Mouse (Mus musculus) ES-E14 (cell line): ENCODE measurements at regions not wholly inside any gene's neighbourhood (a gene's known extent, or its start where the extent isn't known, plus 50 kb on each side); places are given as distances from the start of the nearest gene placed in this dataset.

Source experiments
- CHD2 ChIP-seq: IDR thresholded peaks from 2 replicates; pipeline ENCODE4 v1.6.1; 2014; ENCODE audit warnings: mild to moderate bottlenecking, low read depth, low read length, inconsistent platforms
- HCFC1 ChIP-seq: IDR thresholded peaks from 2 replicates; pipeline ENCODE4 v1.6.1; 2012; ENCODE audit warnings: low read length, inconsistent platforms, borderline replicate concordance; ENCODE audit not compliant: insufficient read depth
- MAFK ChIP-seq: IDR thresholded peaks from 2 replicates; pipeline ENCODE4 v1.6.1; 2014; ENCODE audit warnings: mild to moderate bottlenecking, low read depth, low read length, inconsistent platforms; ENCODE audit not compliant: insufficient read depth
- ZC3H11A ChIP-seq: IDR thresholded peaks from 2 replicates; pipeline ENCODE4 v1.6.1; 2012; ENCODE audit warnings: low read depth, mild to moderate bottlenecking, inconsistent platforms, low read length, borderline replicate concordance
- ZNF384 ChIP-seq: IDR thresholded peaks from 2 replicates; pipeline ENCODE4 v1.6.1; 2012; ENCODE audit warnings: low read depth, low read length, inconsistent platforms

DNA sequence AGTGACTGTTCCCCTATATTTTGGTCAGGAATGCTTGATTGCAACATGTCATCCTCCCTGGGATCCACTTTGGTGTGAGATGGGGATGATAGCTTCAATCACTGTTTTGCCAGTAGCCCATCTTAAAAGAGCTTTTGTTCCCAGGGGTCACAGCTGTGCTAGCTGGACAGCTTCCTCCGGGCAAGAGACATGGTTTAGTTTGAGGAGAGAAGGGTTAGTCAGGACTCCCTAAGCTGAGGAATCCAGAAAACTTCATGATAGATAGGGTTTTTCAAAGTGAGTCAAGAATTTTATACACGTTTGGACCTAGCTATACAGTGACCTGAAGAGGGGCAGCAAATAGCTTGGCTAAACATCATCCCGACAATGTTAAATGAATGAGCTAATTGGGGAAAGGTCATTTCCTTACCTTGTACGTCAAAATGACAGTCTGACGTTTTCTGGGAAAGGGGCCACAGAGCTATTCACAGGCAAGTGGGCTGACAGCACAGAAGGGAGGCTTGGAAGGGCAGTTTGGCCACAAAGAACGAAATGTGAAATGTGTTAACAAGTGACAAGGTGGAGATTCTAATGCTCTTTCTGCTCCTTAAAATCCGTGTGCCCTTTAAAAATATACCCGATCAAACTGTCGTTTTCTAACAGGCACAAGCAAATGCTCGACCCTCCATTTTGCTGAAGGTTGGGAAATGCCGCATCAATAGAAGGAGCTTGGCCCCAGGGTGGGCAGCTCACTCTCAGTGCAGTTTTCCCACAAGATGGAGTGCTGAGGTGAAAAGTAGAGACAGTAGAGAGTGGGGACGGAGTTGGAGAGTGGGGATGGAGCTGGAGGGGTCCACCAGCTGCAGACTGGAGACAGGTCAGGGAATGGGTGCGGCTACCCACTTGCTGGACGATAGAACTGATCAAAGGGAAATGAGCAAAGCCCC, 59.6 kb upstream of the Enpep start:
- TF ChIP-seq ZC3H11A (no peak), ZNF384 (no peak), CHD2 (no peak), MAFK (no peak), HCFC1 (no peak)
